Mouse (Mus musculus): ENCODE data around the gene Prkce.

DNA sequence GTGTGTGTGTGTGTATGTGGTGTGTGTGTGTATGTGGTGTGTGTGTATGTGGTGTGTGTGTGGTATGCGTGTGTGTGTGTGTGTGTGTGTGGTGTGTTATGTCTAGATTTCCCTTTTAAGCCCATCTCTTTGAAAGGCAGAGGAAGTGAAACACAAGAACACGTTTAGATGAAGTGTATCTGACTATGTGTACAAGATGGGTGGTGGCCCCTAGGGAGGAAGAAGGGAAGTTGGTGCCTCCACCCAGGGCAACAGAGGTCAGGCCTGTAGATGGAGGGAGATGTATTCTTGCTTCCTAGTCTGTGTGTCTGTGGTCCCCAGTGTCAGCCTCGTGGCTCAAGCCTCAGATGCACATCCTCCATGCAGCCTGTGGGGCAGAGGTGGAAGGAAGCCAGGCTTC lies 169.5 kb downstream of the Prkce start:
- TF ChIP-seq HCFC1 (IDR thresholded peaks at IDR 0.05; ENCODE audit: borderline replicate concordance, insufficient read depth, low read length) (no peak), ZNF384 (IDR thresholded peaks at IDR 0.05; ENCODE audit: low read depth, low read length) (no peak), CHD2 (IDR thresholded peaks at IDR 0.05; ENCODE audit: low read depth, low read length) (no peak), ZC3H11A (IDR thresholded peaks at IDR 0.05; ENCODE audit: borderline replicate concordance, low read depth, low read length) (no peak), MAFK (IDR thresholded peaks at IDR 0.05; ENCODE audit: insufficient read depth, low read depth, low read length) (no peak)
